ENCODE assay signal across 15 mouse cellular contexts in genomic region chr12:4212908-4213307, GRCm38 (mm10). TPM values are rescaled to one million over a fixed set of nuclear protein-coding genes. Genes with fewer than 3 reads are reported as not detected.
DNase-seq lines count a peak whose midpoint lies in the region; ATAC-seq and TF ChIP-seq lines count a peak whose summit lies in the region.
"Had no signal": no experiment of that assay in that cellular context is flagged by ENCODE, and none has a peak within 500 bp of the region (broad histone marks: within the 10 kb centered on the region; RNA-seq: fewer than 3 reads in every experiment).

No protein-coding gene starts in this region.

- no peak for TF ChIP-seq POLR2A in kidney, adult 2 months (IDR thresholded peaks at IDR 0.05; ENCODE audit: low read depth, low read length)

- WGBS in kidney, adult 2 months: 24% methylated on average over 8 of the region's 8 CpGs
- WGBS in embryonic facial prominence, embryonic 12.5 days: 54% methylated on average over 8 of the region's 8 CpGs

- H3K4me1 ChIP-seq in kidney, adult 2 months (ENCODE audit: control insufficient read depth, insufficient read depth, low read length): no peaks in the 10 kb centered on the region
- H3K4me1 ChIP-seq in embryonic facial prominence, embryonic 12.5 days: peaks cover 6% of the 10 kb centered on the region; the same call in 1 of the 2 replicates
- H3K4me1 ChIP-seq: hindbrain, embryonic 15.5 days; limb, embryonic 13.5 days had no signal

- no peak overlapping the region for H3K4me2 ChIP-seq in embryonic facial prominence, embryonic 12.5 days (replicated peaks)
- H3K4me2 ChIP-seq: hindbrain, embryonic 15.5 days; limb, embryonic 13.5 days had no signal

- H3K9ac ChIP-seq in embryonic facial prominence, embryonic 12.5 days: no peak overlapping the region
- H3K9ac ChIP-seq: hindbrain, embryonic 15.5 days; limb, embryonic 13.5 days; liver, postnatal 0 days had no signal

- no peak overlapping the region for H3K4me3 ChIP-seq in kidney, adult 2 months (ENCODE audit: insufficient read depth, low read depth, low read length)
- no peak overlapping the region for H3K4me3 ChIP-seq in embryonic facial prominence, embryonic 12.5 days
- H3K4me3 ChIP-seq: gastrocnemius, adult 2 months; hindbrain, embryonic 15.5 days; limb, embryonic 13.5 days had no signal

- H3K36me3 ChIP-seq in kidney, adult 2 months (ENCODE audit: control insufficient read depth, insufficient read depth, low read length): no peaks in the 10 kb centered on the region
- H3K36me3 ChIP-seq in embryonic facial prominence, embryonic 12.5 days: peaks cover 82% of the 10 kb centered on the region

- H3K27ac ChIP-seq in kidney, adult 2 months (ENCODE audit: insufficient read depth, low read depth, low read length): no peak overlapping the region
- peak overlapping the region; percentile 56 for H3K27ac ChIP-seq in embryonic facial prominence, embryonic 12.5 days
- H3K27ac ChIP-seq: gastrocnemius, adult 2 months; hindbrain, embryonic 15.5 days; limb, embryonic 13.5 days had no signal

- peak; percentile 84 to 89 for DNase-seq in adrenal gland, adult (ENCODE audit: inconsistent age in 2 of 2, low spot score in 1 of 2)
- DNase-seq in adrenal gland, postnatal 4 days (ENCODE audit: low spot score in 2 of 2): no peak
- peak; percentile 22 for DNase-seq in kidney, adult 2 months
- DNase-seq in kidney, adult 18-20 months: no peak
- peak; percentile 36 to 65 for DNase-seq in kidney, postnatal 25 days
- no peak for DNase-seq in layer of hippocampus, adult 11-12 months (ENCODE audit: low spot score)
- DNase-seq in c-Kit-positive CD71-positive TER-119-positive erythroid progenitor cells, embryonic 14.5 days (ENCODE audit: low spot score): no peak
- DNase-seq: cerebellum, adult 9-11 months; gastrocnemius, adult 2 months; layer of hippocampus, postnatal 36 days; liver, postnatal 0 days; right cerebral cortex, postnatal 25 days had no signal

- no peak; the same call in 1 of the 2 replicates for ATAC-seq in embryonic facial prominence, embryonic 12.5 days (ENCODE audit: insufficient number of reproducible peaks, insufficient read depth, low FRiP score, low TSS enrichment)
- ATAC-seq: liver, postnatal 0 days had no signal

- no peak for TF ChIP-seq CTCF in kidney, adult 2 months (conservative IDR thresholded peaks at IDR 0.05; ENCODE audit: insufficient read depth, insufficient read length, low read depth, low read length)

- H3K9me3 ChIP-seq in embryonic facial prominence, embryonic 12.5 days: no peaks in the 10 kb centered on the region
- H3K9me3 ChIP-seq: hindbrain, embryonic 15.5 days; limb, embryonic 13.5 days had no signal

- no peaks in the 10 kb centered on the region for H3K27me3 ChIP-seq in kidney, adult 2 months (replicated peaks; ENCODE audit: control insufficient read depth, insufficient read depth, low read length)
- H3K27me3 ChIP-seq in embryonic facial prominence, embryonic 12.5 days: no peaks in the 10 kb centered on the region
- H3K27me3 ChIP-seq: hindbrain, embryonic 15.5 days; limb, embryonic 13.5 days had no signal

RNA-seq across cellular contexts. Expression of gene Ptrhd1, which starts 20.9 kb away (rescaled TPM):
- total RNA-seq in adrenal gland, postnatal 4 days (2021): 1 to 10 TPM; 6.7 to 7.4 TPM
- polyA plus RNA-seq in kidney, adult 2 months (2012; rRNA removed): 4.2 and 4.6 TPM in 2 replicates
- polyA plus RNA-seq in embryonic facial prominence, embryonic 12.5 days (2016; fragmentation: Nextera tagmentation; extraction: Ambion mirVana): 4.8 and 5.2 TPM in 2 replicates

RNA-seq across cellular contexts. Expression of gene Cenpo, which starts 21.2 kb away (rescaled TPM):
- total RNA-seq in adrenal gland, postnatal 4 days (2021): 10 to 100 TPM; 16.4 to 19.2 TPM
- polyA plus RNA-seq in kidney, adult 2 months (2012; rRNA removed): 6.1 and 6.4 TPM in 2 replicates
- 17.1 and 17.7 TPM in 2 replicates for polyA plus RNA-seq in embryonic facial prominence, embryonic 12.5 days (2016; fragmentation: Nextera tagmentation; extraction: Ambion mirVana)

Comparison
In these comparisons a context has a peak if more than half of its experiments do, and no peak if none do; other contexts are left out.
1. DNase-seq: peak in adrenal gland, adult (2 of 2), kidney, adult 2 months (single experiment) and kidney, postnatal 25 days (2 of 2); none in adrenal gland, postnatal 4 days (0 of 2), kidney, adult 18-20 months (single experiment), layer of hippocampus, adult 11-12 months (single experiment) and c-Kit-positive CD71-positive TER-119-positive erythroid progenitor cells, embryonic 14.5 days (single experiment).